Mouse (Mus musculus): Measurements from ENCODE around the gene Irf2bpl.

DNA sequence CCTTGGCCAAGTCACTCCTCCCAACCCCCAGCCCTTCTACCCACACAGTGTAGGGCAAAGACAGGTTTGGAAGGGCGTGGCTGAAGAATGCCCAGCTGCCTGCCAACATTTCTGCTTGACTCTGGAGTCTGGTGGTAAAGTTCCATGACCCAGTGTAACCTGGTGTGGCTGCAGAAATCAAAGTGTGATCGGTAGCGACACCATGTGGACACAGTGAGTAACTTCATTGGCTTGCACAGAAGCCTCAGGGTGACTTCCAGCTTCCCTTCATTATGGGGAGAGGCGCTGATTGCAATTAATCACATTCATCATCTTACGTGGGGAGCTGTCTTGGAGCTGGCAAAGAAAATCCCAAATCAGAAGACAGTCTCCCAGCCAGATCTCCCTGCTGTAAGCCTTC is 39.2 kb upstream of the Irf2bpl start:
- TF ChIP-seq POLR2A (IDR thresholded peaks at IDR 0.05; ENCODE audit: insufficient read depth, low read depth, low read length) (0 out of 2 replicates have a peak, but pooled peaks have one; percentile 17), CTCF (IDR thresholded peaks at IDR 0.05) (no peak; the same call in 1 of the 2 replicates)
